Mouse (Mus musculus): ENCODE results near the gene Cwc25.

The Cwc25 gene

GRCm38 (mm10) chr11:97766154-97766881 lies at the start of gene Cwc25:
Gene Cwc25 (minus strand): TSS chr11:97766556.
- peak; percentile 99 for DNase-seq (ENCODE audit: low read depth, low spot score)

DNA sequence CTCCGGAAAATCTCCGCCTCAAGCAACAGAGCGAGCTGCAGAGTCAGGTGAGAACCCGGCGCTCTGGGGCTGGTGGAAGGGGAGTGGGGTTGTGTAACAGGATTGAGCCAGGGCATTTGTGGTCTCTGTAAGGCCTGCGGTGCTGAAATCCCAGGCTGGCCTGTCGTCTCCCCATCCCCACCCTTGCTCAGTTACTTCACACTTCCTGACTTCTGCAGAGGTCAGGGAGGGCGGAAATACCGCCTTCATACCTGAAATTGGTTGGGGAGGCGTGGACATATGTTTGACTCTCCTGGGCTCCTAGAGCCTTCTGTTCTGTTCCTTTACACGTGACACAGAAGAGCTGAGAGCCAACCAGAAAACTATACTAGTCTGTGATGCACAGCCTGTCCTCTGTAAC lies 49.4 kb upstream of the Cwc25 start:
- no peak for DNase-seq (ENCODE audit: low read depth, low spot score)

DNA sequence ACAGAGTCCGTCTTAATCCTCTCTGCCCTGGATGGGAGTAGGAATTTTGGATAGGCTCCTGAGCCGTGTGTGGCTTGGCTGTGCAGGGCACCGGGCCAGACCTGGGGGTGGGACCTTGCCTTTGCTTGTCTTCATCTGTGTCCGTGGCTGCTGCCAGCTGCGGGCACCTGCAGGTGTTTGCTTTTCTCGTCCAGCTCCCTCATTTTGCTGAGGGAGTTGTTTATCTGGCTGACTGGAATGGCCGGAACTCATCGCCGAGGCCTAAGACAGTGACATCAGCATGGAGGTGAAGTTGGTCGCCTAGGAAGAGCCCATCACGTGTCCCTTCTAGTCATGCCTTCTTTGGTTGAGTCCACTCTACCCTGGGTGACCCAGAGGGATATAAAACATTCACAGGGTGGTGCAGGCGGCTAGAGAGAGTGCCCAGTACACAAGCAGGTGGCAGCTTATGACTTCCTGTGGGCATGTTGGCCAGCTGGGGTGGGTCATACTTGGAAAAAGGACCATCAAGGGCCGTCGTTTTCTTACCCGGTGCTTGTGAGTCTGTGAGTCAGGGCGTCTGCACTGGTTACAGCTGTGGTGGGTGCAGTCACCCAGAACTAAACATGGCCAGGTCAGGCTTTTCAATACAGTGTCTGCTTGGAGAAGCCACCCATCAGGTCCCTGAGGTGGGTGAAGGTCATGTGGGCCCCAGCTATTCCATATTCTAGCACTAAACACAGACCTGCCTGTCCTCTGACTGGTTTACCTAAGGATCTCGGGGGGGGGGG lies 47.6 kb upstream of the Cwc25 start:
- DNase-seq (ENCODE audit: low read depth, low spot score) = no peak

DNA sequence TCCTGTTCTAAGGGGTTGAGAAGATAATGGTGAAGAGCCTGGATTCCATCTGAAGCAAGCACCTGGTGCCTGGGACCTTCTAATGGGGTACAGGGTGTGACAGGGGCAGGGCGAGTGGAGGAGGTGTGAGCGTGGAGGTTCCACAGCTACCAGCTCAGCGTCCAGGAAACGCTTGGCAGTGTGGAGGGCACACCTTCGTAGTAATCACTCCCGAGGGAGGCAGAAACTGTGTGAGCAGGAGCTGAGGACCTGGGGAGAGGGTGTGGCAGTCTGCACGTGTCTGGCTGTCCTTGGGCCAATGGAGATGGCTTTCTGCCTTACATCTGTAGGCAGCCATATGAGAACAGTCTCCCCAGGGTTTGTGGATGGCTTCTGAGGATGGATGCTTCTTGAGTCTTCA lies 46.7 kb upstream of the Cwc25 start:
- peak; percentile 54 for DNase-seq (ENCODE audit: low read depth, low spot score)

- peak; percentile 86 for DNase-seq (ENCODE audit: low read depth, low spot score)
Measured at GRCm38 (mm10) chr11:97812491-97812921, 46.1 kb upstream of the Cwc25 start.

- DNase-seq (ENCODE audit: low read depth, low spot score) = no peak
Measured at GRCm38 (mm10) chr11:97811569-97812362, 45.4 kb upstream of the Cwc25 start.

- no peak for DNase-seq (ENCODE audit: low read depth, low spot score)
Measured at GRCm38 (mm10) chr11:97810970-97811369, 44.6 kb upstream of the Cwc25 start.

DNA sequence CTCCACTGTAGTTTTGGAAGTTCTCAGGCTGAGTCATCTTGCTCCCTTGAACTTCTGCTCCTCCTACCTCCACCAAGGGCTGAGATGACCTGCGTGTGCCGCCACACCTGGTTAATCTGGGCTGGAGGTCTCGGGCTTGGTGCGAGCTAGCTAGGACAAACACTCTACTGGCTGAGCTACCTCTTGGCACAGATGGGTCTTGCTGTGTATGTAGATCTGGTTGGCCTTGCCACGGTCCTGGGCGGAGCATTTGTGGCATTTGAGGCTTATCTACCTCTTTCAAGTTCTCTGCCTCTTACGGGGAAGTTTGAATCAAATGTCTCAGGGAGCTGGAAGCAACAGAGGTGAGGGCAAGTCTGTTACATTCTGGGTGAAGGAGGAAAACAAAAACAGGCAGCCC lies 44.0 kb upstream of the Cwc25 start:
- DNase-seq (ENCODE audit: low read depth, low spot score) = no peak

- DNase-seq (ENCODE audit: low read depth, low spot score) = no peak
Measured at GRCm38 (mm10) chr11:97809235-97810121, 43.1 kb upstream of the Cwc25 start.

DNA sequence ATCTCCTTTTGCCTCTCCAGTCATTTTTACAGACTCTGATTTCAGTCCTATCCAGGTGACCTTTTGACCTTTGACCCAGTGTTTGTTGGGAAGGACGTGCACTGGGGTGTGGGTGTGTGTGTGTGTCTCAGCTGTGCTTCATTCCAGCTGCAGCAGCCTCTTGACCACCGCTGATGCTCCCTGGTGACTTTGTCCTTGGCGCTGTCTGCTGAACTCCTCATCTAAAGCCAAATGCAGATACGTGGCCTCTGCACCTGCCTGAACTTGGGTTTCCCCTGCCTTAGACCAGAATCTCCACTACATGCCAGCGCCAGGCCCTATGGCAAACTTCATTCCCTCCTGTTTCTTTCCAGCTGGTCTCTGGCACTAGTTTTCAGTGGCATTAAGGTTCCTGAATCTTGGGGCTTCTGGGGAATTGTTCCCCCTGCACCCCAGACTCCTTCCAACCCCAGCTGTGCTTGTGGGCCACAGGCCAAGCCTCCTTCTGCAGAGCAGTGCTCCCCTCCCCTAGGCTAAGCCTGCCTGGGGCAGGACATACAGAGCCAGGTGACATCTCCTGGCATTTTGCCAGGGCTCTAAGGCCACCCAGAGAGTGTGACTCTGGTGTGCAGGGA lies 42.4 kb upstream of the Cwc25 start:
- peak; percentile 63 for DNase-seq (ENCODE audit: low read depth, low spot score)

- DNase-seq (ENCODE audit: low read depth, low spot score) = no peak
Measured at GRCm38 (mm10) chr11:97808093-97808492, 41.7 kb upstream of the Cwc25 start.

- no peak for DNase-seq (ENCODE audit: low read depth, low spot score)
Measured at GRCm38 (mm10) chr11:97807626-97808025, 41.3 kb upstream of the Cwc25 start.

DNA sequence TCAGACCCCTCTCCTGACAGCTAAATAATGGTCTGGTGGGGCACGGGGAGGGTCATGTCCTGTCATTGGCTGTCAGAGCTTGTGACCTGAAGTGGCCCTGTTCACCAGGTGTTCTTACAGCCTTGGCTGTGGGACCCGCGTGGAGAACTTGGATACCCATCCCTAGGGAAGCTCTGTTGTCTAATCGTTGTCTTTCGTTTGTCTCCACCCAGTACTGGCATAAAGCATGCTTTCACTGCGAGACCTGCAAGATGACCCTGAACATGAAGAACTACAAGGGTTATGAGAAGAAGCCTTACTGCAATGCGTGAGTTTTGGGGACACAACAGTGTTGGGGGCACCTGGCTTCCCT lies 40.2 kb upstream of the Cwc25 start:
- DNase-seq (ENCODE audit: low read depth, low spot score) = no peak

DNA sequence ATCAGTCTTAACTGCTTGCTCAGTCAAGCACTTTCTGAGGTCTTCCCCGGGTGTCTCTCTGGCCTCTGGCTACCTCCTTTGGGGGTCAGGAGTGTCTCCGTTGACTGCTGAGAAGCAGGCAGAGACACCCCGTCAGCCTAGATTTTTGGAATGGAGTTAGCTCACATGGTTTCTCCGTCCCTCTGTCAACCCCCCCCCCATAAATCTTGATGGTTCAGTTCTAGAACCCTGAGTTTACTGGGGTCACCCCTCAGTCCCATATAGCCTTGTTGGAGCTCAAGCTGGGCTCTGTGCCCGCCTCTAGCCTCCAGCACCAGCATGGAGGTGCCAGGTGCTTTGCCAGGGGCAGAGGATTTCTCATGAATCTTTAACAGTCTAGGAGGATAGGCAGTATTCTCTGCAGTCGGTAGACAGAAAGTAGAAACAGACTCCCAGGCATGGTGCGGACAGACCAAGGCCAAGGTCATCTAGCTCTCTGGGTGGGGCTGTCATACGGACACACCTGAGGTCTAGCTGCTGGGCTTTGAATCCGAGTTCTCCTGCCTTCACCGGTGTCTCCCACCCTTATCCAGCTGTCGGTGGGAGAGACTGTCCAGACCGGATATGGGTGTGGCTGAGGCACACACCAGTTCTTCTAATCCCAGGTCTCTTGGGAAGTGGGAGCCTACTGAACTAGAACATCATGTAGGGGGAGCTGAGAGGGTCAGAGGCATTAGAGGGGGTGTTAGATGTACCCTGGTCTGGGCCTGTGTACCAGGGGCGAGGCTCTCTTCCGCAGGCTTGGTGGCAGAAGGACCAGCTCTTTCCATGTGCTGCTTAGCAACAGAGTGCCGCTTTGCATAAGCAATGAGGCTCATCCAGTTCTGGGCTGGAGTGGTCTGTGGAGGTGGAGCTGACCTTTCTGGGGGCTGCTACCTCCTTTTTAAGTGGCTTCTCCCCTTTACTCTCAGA lies 39.6 kb upstream of the Cwc25 start:
- no peak for DNase-seq (ENCODE audit: low read depth, low spot score)

GRCm38 (mm10) chr11:97804841-97805661 lies 38.7 kb upstream of the Cwc25 start:
- no peak for DNase-seq (ENCODE audit: low read depth, low spot score)

DNA sequence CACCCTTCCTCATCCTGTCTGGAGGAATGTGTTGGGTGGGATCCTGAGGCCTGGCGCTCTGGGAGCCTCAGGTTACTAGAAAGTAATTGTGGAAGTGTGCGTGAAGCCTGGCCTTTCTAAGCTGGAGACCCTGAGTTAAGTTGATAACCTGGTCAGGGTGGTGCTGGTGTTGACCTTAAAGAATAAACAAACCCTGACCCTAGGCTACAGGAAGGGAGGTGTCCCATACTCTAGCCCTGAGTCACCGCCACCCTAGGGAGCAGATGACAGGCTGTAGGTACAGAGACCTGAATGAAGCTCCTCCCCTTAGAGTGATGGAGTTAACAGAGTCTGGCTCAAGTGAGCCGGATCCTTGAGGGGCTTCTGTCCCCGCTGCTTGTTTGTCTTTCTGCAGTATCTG lies 37.5 kb upstream of the Cwc25 start:
- DNase-seq (ENCODE audit: low read depth, low spot score) = no peak

GRCm38 (mm10) chr11:97802495-97802894 lies 36.1 kb upstream of the Cwc25 start:
- DNase-seq (ENCODE audit: low read depth, low spot score) = no peak

- no peak for DNase-seq (ENCODE audit: low read depth, low spot score)
Measured at GRCm38 (mm10) chr11:97802194-97802470, 35.8 kb upstream of the Cwc25 start.

Measured in brain, adult 2 months (tissue).